ENCODE assay signal across 20 mouse cellular contexts in the genomic region with DNA sequence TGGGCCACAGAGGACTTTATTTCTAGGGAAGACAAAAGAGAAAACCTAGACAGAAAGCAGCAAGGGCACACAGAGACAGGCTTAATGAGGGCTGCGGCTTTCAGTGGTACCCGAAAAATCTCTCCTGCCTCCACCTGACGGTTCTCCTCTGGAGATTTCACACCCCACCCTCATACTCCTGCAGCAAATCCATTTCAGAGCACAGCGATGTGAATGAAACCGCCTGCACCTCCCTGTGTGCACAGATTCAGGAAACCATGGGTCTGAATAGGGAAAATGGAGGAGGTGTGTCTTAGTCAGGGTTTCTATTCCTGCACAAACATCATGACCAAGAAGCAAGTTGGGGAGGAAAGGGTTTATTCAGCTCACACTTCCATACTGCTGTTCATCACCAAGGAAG. TPM values are rescaled to one million over a fixed set of nuclear protein-coding genes. Genes with fewer than 3 reads are reported as not detected.
"Had no signal": no experiment of that assay in that cellular context is flagged by ENCODE, and none has a peak within 500 bp of the region (broad histone marks: within the 10 kb centered on the region; RNA-seq: fewer than 3 reads in every experiment).

No protein-coding gene starts in this region.

- DNase-seq: kidney, adult 18-20 months; kidney, postnatal 10 days; kidney, postnatal 4 days; liver; liver, embryonic 13.5 days; liver, postnatal 0 days; lung, postnatal 14 days; thymus, adult 18-20 months; thymus, postnatal 14 days had no signal

- H3K4me1 ChIP-seq: liver, embryonic 13.5 days; megakaryocyte, embryonic 14.5 days; midbrain, embryonic 15.5 days; neural tube, embryonic 12.5 days had no signal

- H3K36me3 ChIP-seq: intestine, embryonic 15.5 days; limb, embryonic 12.5 days; liver, embryonic 13.5 days; lung, embryonic 15.5 days; midbrain, embryonic 15.5 days; neural tube, embryonic 12.5 days had no signal

- H3K27ac ChIP-seq: intestine, embryonic 15.5 days; layer of hippocampus, adult 2 months; limb, embryonic 12.5 days; liver, embryonic 13.5 days; lung, embryonic 15.5 days; macrophage; midbrain, embryonic 15.5 days; neural tube, embryonic 12.5 days; stomach, postnatal 0 days had no signal

- H3K27me3 ChIP-seq: intestine, embryonic 15.5 days; limb, embryonic 12.5 days; liver, embryonic 13.5 days; lung, embryonic 15.5 days; megakaryocyte, embryonic 14.5 days; midbrain, embryonic 15.5 days; neural tube, embryonic 12.5 days had no signal

- H3K4me3 ChIP-seq: intestine, embryonic 15.5 days; layer of hippocampus, adult 2 months; limb, embryonic 12.5 days; liver, embryonic 13.5 days; lung, embryonic 15.5 days; megakaryocyte, embryonic 14.5 days; midbrain, embryonic 15.5 days; neural tube, embryonic 12.5 days had no signal

- H3K9me3 ChIP-seq: intestine, embryonic 15.5 days; limb, embryonic 12.5 days; liver, embryonic 13.5 days; lung, embryonic 15.5 days; megakaryocyte, embryonic 14.5 days; midbrain, embryonic 15.5 days; neural tube, embryonic 12.5 days had no signal

RNA-seq across cellular contexts. Expression of a gene that starts 46.2 kb away (rescaled TPM):
- total RNA-seq: monocyte, adult 5-6 weeks; neutrophil, adult 5-6 weeks had no signal
